Mouse (Mus musculus): ENCODE data around the gene Ids.
"Not testable (repeated sequence)": the region's sequence is repeated elsewhere in the genome, so short reads cannot be mapped to it uniquely, and the experiment has no call there.

Ids gene

DNA sequence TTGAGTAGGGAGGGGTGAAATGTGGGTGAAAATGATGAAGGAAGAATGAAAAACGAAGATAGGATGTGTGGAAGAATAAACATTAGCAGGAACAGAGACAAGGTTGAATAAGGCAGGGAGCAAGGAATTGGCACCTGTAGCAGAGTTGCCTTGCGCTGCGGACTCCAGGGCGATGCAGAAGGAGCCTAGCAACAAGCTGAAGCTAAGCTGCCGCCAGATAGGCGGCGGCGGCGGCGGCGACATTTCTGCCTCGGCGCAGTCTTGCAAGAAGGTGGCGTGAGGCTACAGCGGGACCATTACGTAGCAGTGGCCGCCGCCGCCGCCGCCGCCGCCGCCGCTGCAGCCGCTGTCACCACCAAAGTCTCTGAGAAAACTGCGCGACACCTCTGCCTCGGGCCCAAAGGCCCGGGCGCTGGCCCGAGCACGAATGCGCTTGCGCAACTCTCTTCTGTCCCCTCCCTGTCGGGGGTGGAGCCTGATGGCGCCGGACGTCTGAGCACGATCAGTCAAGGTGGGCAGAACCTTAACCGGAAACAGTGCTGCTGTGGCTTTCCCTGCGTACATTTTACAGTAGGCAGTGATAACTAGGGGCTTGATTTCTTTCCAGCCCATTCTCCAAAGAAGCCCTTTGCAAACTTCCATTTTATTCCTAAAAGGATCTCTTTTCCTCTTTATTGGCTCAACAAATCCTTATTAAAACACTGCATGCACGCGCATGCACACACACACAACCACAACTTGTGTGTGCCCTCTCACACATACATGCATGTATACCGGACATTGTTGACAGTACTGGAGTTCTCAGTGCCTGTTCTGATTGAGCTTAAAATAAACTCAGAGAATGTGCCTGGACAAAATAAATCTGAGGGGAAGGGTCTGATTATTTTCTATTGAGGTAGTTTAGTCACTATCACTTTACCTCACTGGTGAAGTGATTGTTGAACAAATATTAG, at the start of gene Ids:
Gene Ids, minus strand, starts transcription at position 424 of the 953 bp plus-strand sequence.
- DNase-seq (ENCODE audit: low read depth in 2 of 2, low spot score in 2 of 2) = peak; percentile 71 to 78

DNA sequence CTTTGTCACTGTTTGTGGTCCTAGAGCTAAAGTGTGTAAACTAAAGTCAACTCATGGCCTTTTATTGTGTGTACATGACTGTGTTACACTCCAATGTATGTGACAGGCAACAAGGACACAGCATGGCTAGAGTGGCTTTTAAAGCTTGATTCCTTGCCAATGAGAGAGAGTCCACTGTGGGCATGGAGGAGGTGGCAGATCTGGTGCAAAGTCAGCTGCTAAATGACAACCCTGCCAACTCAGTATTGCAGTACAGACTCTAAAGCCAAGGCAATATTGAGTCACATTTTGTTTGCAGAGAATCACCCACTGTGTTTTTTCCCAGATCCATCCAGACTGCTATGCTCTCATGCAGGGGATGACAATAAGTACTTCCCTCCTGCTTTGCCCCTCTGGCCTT, 27.8 kb upstream of the Ids start:
- DNase-seq (ENCODE audit: low read depth in 2 of 2, low spot score in 2 of 2) = not testable (repeated sequence)

DNA sequence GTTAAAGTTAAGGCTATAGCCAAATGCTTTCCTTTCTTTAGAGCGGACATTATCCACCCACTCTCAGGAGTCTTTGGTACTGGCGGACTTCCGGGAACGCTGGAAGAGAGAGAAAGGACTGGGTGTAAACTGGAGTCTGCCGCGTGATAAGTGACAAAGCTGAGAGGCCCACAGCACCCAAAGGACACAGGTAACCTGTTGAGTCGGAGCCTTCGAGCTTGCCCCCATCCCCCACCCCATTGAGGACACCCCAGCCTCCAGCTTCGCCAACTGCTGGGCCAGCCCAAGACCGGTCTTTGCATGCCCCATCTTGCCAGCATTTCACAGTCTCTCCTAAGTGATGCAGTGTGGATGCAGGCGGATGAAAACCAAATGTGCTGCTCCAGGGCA, 21.1 kb upstream of the Ids start:
- DNase-seq (ENCODE audit: low read depth in 2 of 2, low spot score in 2 of 2) = no peak

DNA sequence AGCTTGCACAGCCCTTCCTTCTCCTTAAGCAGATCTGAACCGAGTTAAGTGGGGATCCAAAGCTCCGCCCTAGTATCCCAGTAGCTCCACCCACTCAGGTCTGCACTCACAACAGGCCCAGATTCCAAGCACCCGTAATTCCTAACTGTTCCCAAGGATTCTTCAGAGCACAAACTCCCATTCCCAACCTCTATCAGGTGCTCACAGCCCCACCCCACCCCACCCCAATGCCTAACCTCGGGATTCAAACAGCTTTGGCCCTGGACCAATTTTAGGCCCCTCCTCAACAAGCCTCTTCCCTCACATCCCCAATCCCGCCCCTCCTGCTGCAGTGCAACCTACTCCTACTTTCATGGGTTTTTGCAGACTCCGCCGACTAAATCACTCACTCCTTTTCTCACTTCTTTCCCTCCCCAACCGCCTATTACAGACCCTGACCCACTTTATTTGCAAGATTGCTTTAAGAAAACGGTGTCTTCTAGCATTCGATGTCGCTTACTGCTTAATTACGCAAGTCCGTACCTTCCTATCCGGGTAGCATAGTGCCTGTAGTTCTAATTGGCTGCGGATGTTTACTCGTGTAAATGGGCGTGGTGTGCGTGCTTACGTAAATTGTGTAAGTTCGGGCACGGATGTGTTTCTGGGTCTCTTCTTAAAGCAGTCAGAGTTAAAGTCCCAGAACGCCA, 20.5 kb upstream of the Ids start, which contains the start of gene 1110012L19Rik:
Gene 1110012L19Rik, plus strand, starts transcription at position 602 of the 686 bp plus-strand sequence.
- DNase-seq (ENCODE audit: low read depth in 2 of 2, low spot score in 2 of 2) = peak; percentile 57 to 69

DNA sequence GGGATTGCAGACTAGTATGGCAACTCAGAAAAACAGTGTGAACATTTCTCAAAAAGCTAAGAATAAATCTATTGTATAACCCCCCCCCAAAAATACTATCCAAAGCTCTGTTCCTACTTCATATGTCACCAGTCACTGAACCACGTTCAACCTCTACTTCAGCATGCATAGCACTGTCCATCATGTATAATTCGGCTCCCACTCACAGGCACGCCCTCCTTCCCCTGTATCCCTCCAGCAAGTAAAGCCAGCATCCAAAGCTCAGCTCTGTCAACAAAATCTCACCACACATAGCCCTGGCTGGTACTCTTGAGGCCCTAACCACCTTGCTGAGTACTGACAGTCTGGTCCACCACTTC, 20.0 kb upstream of the Ids start:
- no peak for DNase-seq (ENCODE audit: low read depth in 2 of 2, low spot score in 2 of 2)

DNA sequence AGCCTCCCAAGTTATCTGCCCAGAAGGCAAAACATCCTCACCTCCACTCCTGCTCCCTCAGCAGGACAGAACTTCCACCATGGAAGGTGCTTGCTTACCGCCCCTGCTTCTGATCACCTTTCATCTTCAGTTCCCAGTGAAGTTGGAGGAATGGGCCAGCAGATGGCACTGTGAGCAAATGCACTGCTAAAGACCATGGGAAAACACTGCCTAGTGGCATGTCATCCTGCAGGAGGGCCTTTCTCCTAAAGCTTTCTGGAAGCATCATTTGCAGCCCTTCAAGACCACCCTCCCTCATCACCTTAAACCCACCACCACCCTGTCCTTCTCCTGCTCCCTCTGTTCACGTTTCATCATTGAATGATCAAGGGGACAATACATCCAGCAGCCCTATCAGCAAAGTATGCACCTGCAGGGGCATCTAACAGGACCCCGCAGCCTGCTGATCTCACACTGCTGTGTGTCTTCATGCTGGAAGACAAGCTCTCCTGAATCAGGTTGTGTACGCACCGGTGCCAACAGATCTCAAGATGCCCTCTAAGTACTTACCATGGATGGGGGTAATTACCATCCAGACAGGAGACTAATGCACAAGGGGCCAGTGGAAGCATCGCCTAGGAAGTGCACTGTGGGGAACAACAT, 9.7 kb upstream of the Ids start:
- DNase-seq (ENCODE audit: low read depth in 2 of 2, low spot score in 2 of 2) = not testable (repeated sequence)

DNA sequence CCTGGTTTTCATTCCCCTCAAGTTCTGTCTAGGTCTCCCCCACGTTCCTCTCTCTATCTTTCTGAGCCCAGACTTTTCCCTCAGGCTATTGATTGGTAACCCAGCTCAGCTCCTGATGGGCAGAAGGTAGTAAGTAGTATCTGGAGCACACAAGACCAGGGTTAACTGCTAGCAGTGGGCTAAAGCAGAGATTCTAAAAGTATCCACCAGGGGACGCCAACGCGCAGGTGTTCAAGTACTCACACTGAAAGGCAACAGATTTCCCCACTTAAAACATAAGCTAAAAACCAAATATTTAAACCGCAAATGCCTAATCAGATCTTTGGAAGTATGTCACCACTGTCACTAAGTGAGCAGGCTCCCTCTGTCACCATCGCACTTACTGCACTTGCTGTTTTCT, 4.9 kb upstream of the Ids start:
- not testable (repeated sequence) for DNase-seq (ENCODE audit: low read depth in 2 of 2, low spot score in 2 of 2)

DNA sequence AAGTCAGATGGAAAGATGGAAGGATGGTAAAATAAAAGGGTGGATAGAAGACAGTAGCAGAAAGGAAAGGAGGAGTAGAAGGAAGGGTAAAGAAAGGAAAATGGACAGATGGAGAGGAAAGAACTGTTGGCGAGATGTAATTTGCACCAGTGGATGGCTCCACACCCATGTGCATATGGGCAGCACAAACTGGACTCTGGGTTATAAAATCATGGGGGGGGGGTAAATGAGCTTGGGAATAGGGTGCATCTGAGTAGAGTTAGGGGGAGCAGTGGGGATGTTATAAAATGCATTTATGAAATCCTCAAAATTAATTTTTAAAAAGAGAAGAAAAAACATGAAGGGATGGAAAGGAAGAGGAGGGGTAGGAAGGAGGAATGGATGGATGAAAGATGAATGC, 682 bp downstream of the Ids start:
- DNase-seq (ENCODE audit: low read depth in 2 of 2, low spot score in 2 of 2) = no peak

DNA sequence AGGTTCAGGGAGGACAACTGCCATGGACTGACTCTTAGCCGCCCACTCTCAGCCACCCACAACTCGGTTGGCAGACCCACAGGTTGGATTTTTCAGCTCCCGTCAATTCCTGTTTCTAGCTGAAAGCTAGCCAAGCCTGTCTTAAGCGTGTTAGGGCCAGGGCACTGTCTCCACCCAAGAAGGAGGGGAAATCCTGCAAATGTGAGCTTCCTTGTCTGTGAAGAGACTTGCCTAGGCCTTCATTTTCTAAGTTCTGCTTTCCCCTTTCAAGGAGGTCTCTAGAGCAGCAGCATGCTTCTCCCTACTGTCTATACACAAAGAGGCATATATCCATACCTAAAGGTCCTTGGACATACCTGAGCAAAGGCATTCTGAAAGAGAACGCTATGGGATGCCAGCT, 1.4 kb downstream of the Ids start:
- DNase-seq (ENCODE audit: low read depth in 2 of 2, low spot score in 2 of 2) = no peak

DNA sequence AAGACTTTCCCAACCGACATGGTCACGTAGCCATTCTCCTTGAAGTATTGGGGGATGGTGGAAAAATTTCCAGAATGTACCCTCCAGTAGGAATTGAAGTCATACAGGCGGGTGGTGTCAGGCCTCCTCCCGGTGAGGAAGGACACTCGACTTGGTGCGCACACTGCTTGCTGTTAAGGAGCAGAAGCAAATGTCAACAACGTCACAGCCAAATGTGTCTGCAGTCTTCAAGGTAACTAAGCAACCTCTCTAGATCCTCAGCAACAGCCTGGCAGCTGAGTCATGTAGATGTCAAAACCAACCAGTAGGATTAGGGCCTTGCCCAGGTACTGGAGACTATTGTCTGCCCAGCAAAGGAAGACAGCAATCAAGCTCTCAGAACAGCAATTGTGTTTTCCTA, 1.9 kb downstream of the Ids start:
- no peak for DNase-seq (ENCODE audit: low read depth in 2 of 2, low spot score in 2 of 2)

DNA sequence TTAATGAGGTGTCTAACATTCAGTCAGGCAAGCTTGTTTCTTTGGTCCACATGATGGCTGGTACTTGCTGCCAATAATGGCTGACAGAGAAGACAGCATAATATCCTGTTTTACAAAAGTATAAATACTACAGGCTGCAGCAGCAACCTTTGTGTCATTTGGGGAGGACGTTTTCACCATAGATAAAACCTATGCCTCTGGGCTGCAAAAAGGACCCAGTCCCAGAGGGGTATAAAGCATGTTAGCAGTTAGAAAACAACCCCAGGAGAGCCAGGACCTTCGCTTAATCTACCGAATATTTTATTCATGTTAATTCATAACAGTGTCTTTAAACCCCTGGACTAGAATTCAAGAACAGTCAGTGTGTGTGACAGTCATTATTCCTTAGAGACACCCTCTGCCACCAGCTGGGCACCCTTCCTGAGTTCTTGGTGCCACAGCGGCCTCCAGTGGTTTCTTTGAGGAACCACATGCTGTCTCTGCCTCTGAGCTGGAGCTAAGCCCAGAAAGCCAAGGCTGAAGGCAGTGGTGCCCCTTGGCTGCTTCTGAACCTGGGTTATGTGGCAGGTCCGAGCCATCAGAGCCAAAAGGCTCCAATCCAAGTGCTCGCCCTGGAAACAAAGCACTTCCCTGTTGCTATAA, 34.6 kb downstream of the Ids start:
- DNase-seq (ENCODE audit: low read depth in 2 of 2, low spot score in 2 of 2) = no peak

DNA sequence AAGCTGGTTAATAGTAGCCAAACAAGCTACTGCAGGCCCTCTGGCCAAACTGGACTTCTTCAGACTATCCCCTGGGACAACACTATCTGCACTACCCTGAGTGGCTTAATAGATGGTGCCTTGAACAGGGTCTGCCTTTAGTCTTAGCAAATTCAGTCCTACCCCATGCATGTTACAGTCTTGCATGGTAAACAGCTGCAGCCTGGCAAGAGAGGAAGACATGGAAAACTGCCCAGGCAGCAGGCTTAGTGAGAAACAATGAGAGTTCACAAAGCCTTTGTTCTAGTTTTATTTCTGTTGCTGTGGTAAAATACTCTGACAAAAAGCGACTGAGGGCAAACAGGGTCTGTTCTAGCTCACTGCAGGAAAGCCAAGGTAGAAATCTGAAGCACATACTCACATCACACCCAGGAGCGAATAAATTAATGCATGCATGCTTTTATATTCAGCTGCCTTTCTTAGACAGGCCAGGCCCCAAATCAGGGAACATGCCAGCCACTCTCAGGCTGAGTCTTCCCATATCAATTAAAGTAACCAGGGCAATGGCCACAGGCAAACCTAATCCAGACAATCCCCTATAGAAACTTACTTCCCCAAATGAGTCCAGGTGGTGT, 36.2 kb downstream of the Ids start:
- DNase-seq (ENCODE audit: low read depth in 2 of 2, low spot score in 2 of 2) = no peak

DNA sequence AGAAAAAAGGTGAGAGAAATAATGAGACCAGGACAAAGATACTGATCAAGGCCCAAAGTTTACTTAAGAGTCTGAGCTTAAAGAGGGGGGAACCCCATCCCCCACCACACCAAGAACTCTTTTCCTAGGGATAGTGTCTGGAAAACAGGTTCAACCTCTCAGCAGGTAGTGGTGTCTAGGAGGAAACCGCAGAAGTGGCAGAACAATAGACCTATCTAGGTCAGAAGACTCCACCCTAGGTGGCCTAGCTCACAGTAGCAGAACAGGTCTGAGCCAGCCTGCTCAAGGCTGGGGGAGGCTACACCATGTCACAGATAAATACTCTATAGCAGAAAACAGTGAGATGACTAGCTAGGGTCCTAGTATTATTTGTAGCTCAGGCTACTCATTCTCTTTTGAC, 37.2 kb downstream of the Ids start:
- no peak for DNase-seq (ENCODE audit: low read depth in 2 of 2, low spot score in 2 of 2)

DNA sequence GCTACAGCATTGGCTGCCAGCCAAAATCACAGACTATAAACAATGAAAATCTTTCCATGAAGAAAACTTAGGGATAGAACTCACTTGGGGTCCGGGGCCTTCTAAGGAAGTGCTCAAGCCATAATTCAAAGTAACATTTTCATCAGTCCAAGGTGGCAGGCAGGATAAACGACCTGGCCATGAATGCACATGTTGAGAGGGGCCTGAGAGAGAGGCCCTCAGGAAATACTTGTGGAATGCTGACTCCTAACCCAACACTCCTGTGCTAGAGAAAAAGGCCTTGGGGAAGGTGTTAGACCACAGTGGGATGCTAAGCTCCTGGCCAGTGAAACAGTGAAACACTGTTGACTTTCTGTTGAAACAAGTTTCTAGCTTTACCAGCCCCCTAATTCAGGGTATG, 45.6 kb downstream of the Ids start:
- no peak for DNase-seq (ENCODE audit: low read depth in 2 of 2, low spot score in 2 of 2)

DNA sequence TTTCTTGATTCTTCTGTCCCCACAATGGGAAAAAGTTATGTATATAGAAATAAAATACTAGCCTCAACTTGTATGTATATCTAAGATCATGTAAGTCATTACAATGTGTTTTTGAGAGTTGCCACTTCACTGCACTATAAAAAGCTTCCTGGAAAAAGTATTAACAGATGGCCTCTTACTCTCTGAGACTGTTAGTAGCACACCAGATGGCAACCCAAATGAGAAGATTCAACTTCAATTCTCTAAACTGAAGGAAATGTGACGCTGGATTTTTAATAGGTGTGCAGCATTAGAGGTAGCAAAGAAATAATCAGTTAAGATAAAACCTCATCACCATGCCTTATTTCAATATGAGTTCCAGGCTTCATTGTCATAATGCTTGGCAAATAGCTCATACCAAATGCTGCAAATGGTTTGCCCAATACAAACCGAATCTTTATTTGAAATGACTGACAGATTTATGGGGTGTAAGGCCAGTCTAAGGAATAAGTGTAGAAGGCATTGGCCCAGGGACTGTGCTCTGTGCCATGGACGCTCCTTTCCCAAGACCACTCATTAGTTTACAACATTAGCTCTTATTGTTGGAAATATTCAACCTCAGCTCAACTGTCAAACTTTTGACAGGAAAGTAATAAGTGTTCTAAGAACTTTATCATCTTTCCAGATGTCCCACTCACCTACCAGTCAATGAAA, 49.8 kb downstream of the Ids start:
- DNase-seq (ENCODE audit: low read depth in 2 of 2, low spot score in 2 of 2) = no peak
